Mouse (Mus musculus) c-Kit-positive CD71-negative TER-119-negative erythroid progenitor cells, embryonic 14.5 days (primary cell): Measurements from ENCODE around the gene Nlgn1.

ENCODE experiments used
- DNase-seq: peaks from one replicate; pipeline ENCODE4 v3.0.0-alpha.2; 2013; ENCODE audit warnings: low read depth

The Nlgn1 gene

DNA sequence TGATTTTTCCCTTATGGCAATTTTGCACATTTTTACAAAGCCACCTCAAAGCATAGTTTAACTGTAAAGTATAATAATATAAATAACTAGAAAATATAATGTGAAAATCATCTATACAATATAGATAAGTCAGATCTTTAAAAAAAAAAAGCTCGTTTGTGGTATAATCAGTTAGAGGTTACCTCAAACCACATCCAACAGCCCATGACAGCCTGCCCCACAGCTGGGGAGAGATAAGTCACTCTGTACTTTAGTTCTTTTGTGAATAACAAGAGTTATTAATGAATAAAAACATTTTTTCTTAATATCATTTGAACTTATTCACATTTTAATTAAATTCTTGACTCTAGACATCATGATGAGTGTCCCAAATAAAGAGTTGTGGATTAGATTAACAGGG lies 130.8 kb downstream of the Nlgn1 start:
- DNase-seq: no peak

GRCm38 (mm10) chr3:26194970-26195369 lies 137.3 kb downstream of the Nlgn1 start:
- DNase-seq: no peak

DNA sequence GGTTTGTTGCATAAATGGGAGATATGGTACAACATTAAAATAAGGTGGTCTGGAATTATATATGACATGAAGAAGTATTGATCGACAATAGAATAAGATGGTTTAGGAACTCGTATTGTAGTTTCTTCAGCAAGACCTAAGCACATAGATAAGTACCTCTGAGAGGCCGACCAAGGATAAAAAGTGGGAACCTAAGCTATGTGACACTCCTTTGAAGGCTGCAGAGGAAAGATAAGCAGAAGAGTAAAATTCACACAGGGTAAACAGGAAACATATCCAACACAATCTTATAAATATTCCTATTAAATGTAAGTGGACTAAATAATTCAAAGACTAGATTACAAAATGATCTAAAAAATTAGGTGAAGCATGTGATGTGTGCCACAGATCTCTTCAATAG lies 151.2 kb downstream of the Nlgn1 start:
- no peak for DNase-seq

DNA sequence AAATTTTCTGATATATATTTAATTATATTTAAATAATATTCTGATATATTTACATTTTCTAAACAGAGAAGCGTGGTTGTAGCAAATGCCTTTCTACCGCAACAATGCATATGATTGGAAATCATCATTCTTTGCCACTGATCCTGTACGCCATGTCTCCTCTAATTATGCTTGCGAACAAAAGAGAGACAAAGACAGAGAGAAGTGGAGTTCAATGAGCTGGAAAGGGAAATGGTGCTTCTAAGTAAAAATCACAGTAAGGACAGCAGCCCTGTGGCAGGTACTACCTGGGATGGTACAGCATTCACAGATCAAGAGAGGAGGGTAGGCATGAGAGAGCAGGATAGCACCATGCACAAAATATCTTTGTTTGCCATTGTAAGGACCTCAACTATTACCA lies 156.9 kb downstream of the Nlgn1 start:
- no peak for DNase-seq

DNA sequence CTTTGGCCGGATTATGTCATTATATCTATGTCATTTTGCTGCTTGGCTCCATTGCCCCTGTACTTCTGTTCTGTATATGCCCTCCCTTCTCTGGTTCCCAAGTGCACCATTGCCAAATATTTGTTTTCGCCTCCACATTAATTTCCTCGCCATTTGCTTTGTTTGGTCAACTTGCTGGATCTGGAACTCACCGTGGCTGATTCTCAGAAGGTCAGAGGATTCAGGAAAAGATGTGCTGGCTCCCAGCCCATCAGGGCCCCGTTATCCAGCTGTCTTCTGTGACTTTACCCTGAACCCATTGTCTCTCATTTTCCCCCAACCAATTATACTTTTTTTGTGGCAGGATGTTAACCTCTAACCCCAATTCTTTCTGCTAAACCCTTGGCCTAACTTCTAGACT lies 158.0 kb downstream of the Nlgn1 start:
- DNase-seq: no peak

GRCm38 (mm10) chr3:26173613-26174012 lies 158.6 kb downstream of the Nlgn1 start:
- DNase-seq: no peak

DNA sequence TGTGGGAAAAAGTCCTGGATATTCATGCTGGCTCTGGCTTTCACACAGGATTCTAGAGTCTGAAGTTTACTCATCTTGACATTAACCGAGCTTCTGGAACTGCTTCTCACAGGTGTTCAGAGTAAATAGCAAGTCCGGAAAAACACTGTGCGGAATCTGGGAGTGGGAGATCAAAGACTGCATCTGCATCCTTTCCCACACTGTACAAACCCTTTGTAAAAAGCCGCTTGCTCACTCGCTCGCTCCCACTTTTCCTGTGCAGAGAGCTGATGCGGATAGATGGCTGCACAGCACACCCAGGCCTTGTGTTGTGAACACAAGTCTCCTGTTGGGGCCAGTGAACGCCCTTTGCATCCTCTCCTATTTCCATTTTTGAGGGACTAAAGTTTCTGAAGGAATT lies 165.5 kb downstream of the Nlgn1 start:
- DNase-seq: no peak

DNA sequence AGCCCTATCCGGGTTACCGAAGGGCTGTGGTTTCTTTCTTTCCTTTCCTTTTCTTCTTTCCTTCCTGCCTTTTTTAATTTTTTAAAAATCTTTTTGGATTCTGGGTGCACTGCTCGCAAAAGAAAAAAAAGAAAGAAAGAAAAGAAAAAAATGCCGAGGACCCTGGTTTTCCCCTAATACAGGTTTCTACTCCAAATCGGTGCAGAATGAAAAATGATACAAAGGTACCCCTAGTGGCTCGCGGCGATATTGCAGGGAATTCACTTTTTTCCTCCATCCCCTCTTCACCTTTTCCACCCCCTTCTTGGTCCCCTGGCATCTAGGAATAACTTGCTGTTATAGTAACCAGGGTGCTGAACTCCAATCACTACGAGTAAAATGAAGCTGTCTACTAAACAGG lies 178.5 kb downstream of the Nlgn1 start:
- peak; percentile 10 for DNase-seq

DNA sequence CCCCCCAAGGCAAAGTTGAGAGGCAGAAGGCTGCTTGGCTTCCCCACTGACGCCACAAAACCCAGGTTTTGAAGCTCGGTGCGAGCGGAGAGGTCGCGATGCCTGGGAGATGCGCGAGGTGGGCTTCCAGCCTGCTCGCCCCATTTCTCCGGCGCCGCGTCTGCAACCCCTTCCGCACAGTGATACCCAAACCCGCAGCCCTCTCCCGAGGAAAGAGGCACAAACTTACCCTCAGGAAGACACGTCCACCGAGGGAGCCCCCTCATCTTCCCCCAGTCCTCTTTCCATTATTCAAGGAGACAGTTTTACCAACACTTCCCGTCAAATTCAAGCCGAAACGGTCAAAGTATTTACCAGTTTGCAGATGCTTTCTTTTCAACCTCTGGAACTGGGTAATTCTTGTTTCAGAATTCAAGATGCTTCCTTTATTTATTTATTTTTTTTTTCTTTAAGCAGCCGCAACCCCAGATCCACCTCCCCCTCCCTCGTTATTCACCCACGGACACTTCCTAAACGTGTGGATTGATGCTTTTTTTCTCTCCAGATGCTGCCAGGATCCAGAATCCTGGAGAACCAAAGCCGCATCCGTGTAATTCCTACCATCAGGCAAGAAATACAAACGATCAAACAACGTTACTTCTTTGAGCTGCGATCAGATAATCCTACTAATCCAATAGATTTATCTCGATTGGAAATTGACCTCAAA lies 179.1 kb downstream of the Nlgn1 start:
- no peak for DNase-seq

DNA sequence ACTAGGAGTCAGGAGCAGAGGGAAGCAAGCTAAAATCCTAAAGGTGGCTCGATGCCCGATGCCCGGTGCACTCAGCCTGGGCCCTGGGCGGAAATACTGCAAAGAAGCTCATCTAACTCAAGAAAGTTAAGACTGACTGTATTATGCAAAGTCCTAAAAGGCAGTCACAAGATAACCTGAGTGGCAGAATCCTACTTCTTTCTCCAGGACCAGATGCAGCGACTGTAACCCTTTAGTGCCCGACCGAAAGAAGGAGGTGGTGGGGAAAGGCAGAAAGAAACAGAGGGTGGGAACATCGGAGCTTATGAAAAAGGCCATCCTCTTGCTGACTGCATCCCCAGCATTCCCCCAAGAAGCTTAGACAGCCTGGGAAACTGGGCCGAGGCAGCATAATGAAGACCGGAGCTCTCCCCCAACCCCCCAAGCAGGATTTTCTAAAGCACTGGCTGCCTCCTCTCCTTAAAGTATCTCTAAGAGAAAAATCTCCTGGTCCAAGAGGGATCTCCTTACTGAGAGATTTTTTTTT lies 179.7 kb downstream of the Nlgn1 start:
- DNase-seq: no peak

DNA sequence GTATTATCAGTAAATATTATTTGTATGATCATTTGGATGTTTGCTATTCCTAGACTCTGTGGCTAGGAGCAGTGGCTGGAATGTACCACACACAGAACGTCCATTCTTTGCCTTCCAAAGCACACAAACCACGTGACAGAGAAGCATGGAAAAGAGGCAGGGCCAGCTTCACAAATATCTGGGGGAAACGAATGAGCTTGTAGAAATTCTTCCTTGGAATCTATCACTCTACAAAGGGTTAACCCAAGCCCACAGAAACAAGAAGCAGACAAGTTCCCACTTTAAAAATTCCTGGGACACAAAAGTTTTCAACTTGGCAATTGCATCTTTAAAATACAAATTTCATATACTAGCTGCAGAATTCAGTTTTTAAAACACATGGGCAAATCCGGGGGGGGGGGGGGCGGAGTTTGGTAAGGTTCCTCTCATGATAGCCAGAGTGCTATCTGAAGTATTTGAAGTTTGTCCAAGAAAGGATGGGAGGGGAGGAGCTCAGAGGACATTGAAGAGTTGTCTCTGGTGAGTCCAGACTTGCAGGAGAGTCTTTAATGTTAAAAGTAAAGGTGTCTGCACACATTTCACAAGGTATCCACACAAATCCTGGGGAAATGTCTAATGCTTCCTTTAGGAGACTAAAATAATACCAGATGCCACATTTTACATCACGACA lies 180.8 kb downstream of the Nlgn1 start:
- DNase-seq: no peak

DNA sequence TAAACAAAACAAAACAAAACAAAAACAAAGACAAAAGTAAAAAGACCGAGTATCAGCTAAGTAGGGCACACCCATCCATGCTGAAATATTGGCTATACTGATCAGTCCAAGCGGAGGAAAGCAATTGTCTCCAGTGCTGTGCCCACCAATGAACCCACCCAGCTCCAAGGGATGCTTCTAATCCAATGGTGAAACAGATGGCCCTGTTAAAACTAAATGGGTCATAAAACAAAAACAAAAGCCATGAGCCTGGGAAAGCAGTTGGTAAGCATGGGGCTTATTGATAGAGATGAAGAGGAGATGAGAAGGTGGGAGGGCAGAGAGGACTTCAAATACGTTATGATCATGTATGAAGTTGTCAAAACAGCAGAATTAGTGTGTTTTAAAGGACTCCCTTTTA lies 186.1 kb downstream of the Nlgn1 start:
- DNase-seq: no peak

GRCm38 (mm10) chr3:26145441-26145840 lies 186.8 kb downstream of the Nlgn1 start:
- no peak for DNase-seq

DNA sequence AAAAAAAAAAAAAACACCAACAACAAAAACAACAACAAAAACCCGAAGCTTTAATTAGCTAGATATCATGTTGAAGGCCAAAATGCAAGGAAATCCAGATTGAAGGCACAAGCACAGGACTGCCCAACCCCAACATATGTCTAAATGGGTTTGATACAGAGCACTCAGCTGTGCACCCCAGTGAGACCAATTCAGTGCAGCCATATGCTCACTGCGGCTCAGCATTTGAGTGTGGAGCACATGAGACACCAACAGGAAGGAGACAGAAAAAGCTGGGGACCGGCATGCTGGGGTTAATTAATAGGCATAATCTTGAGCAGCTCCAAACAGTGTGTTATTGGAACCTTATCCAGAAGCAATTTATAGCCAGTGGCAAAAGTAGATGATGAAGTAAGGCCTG lies 190.7 kb downstream of the Nlgn1 start:
- DNase-seq: no peak

GRCm38 (mm10) chr3:26134839-26135651 lies 197.2 kb downstream of the Nlgn1 start:
- DNase-seq: no peak

DNA sequence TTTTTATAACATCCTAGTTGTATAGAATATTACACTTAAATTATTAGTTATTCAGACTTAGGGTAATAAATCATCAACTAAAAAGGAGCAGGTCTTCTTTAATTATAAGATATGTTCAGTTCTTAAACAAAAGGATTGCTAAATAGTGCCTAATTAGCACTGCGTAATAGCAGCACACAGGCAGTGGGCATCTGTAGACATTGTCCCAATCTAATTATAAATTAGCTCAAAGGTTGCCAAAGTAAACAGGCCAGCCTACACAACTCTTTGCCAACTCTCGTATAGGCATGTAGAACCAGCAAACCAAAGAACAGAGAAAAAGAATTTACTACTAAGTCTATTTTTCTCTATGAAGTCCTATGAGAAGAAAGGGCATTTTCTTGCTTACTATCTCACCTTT lies 201.3 kb downstream of the Nlgn1 start:
- no peak for DNase-seq

GRCm38 (mm10) chr3:26129455-26129854 lies 202.8 kb downstream of the Nlgn1 start:
- no peak for DNase-seq

- no peak for DNase-seq
These were observed 215.2 kb downstream of the Nlgn1 start for GRCm38 (mm10) chr3:26117071-26117470.

- no peak for DNase-seq
These were observed 225.9 kb downstream of the Nlgn1 start for GRCm38 (mm10) chr3:26106361-26106760.

DNA sequence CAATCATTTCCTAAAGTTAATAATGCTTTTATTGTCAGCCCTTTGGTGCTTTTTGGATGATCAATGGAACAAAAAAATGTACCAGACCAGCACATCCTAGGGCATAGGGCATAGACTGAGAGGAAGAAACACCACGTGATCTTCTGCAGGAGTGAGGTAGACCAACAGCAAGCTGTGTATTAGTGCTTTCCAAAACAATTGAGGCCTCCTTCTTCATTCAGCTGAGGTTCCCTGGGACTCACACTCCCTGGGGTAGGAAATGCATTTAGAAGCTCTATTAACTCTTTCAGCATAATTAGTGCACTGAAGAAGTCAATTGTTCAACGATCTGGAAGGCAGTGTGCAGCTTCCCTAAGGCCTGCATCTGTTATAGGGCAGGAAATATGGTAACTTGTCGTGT lies 226.7 kb downstream of the Nlgn1 start:
- no peak for DNase-seq

DNA sequence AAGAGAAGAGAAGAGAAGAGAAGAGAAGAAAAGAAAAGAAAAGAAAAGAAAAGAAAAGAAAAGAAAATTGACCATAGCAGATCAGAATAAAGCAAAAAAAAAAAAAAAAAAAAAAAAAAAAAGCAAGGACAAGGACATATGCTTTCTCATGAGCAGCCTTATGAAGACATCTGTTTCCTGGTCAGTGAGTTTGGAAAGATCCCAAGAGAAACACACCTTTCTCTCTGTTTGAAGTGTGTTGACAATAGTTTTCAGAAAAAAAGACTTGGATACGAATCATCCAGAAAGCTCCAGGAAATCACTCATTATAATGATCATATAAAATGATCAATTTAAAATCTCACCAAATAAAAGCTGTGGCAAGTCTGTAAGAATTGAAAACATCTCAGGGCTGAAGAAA lies 230.0 kb downstream of the Nlgn1 start:
- no peak for DNase-seq

GRCm38 (mm10) chr3:26095551-26095950 lies 236.7 kb downstream of the Nlgn1 start:
- no peak for DNase-seq

- DNase-seq: no peak
These were observed 262.9 kb downstream of the Nlgn1 start for GRCm38 (mm10) chr3:26069366-26069765.
